Mouse (Mus musculus) heart, postnatal 0 days (tissue): Measurements from ENCODE around the gene Tex264. TPM values are rescaled to one million over a fixed set of nuclear protein-coding genes. Genes with fewer than 3 reads are reported as not detected.

ENCODE experiments used
- ATAC-seq: fragments of 200-750 bp; cut with Nextera tagmentation; 2 replicates; pipeline ENCODE4 v1.8.0; 2017; ENCODE audit warnings: low read depth, moderate number of reproducible peaks, moderate library complexity; ENCODE audit not compliant: insufficient read depth
- DNase-seq: peaks from one replicate; pipeline ENCODE4 v3.0.0-alpha.2; 2016; ENCODE audit warnings: low spot score
- H3K27ac ChIP-seq: fragments of 300-500 bp; sonication (generic); 2 replicates; pipeline ENCODE4 v1.5.1; 2014; ENCODE audit warnings: low read depth, mild to moderate bottlenecking
- H3K27me3 ChIP-seq: fragments of 300-500 bp; sonication (generic); 2 replicates; pipeline ENCODE4 v1.6.1; 2014; ENCODE audit warnings: low read length, mixed read lengths; ENCODE audit not compliant: control insufficient read depth, insufficient read depth
- H3K36me3 ChIP-seq: fragments of 300-500 bp; sonication (generic); replicated peaks from 2 replicates; pipeline ENCODE4 v1.6.1; 2014; ENCODE audit warnings: low read length, mixed read lengths; ENCODE audit not compliant: control insufficient read depth, insufficient read depth
- H3K4me1 ChIP-seq: fragments of 300-500 bp; sonication (generic); 2 replicates; pipeline ENCODE4 v1.6.1; 2014; ENCODE audit warnings: antibody characterized with exemption; ENCODE audit not compliant: control insufficient read depth, insufficient read depth
- H3K4me2 ChIP-seq: fragments of 300-500 bp; sonication (generic); 2 replicates; pipeline ENCODE4 v1.6.1; 2014; ENCODE audit warnings: low read depth, mild to moderate bottlenecking, low read length, moderate library complexity
- H3K4me3 ChIP-seq: fragments of 300-500 bp; sonication (generic); 2 replicates; pipeline ENCODE4 v1.5.1; 2014; ENCODE audit warnings: low read depth, low read length
- H3K9ac ChIP-seq: fragments of 300-500 bp; sonication (generic); replicated peaks from 2 replicates; pipeline ENCODE4 v1.6.1; 2014; ENCODE audit warnings: low read depth, low read length, mixed read lengths
- H3K9me3 ChIP-seq: fragments of 300-500 bp; sonication (generic); replicated peaks from 2 replicates; pipeline ENCODE4 v1.6.1; 2016; ENCODE audit warnings: low read length; ENCODE audit not compliant: control insufficient read depth
- CTCF ChIP-seq: IDR thresholded peaks from 2 replicates; pipeline ENCODE4 v1.5.1; 2016; ENCODE audit warnings: antibody characterized with exemption, control low read depth, low read depth
- EP300 ChIP-seq: IDR thresholded peaks from 2 replicates; pipeline ENCODE4 v1.6.1; 2016; ENCODE audit warnings: antibody characterized with exemption, low read depth
- WGBS: fragments of 180-500 bp; shearing (Covaris S2); extraction: QIAGEN DNeasy Blood & Tissue Kit; methylation state at CpG from one replicate; pipeline ENCODE4 v1.1.7; 2014; 5-methylcytosine and 5-hydroxymethylcytosine counted together
- polyA plus RNA-seq: library from polyadenylated mRNA; unstranded; fragments of >200 nt; fragmentation: Nextera tagmentation; extraction: Ambion mirVana; gene quantifications from 2 replicates; pipeline ENCODE4 v1.2.1, GENCODE M21; 2015
- total RNA-seq: library from RNA; depleted of rRNA; stranded (reverse); fragments of >200 nt; gene quantifications from 2 replicates; pipeline ENCODE4 v1.2.3, GENCODE M21; 2014; ENCODE audit warnings: low replicate concordance

The Tex264 gene
- total and polyA plus RNA-seq, 2 experiments from 2014 or later, result 30.9 to 44.6 TPM

DNA sequence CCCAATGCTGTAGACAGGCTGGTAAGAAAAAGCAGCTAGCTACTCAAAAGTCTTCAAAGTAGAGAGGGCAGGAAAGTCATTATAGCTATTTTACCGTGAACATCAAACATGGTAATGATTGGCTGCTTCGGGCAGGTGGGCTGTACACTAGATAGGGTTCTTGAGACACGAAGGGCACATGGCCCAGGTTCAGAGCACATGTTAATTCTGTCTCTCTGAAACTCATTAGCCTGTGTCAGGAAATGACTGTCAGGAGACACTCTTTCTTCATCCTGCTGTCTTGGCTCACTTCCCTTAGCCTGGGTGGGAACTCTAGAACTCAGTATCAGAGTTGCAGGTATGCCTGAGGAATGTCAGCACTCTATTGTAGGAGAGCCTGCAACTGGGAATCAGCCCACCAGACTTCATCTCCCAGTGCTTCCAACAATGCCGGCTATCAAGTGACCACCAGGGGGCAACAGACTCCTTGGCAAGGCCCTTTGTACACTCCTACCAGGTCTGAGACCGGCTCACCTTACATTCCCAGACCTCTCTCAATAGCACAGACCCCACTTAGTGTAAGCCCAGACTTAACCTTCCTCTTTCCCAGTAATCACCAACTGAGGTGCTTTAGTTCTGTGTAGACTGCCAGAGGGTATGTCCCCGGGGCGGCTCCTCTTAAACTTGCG is 1.4 kb upstream of the Tex264 start:
- Histone ChIP-seq H3K4me2 (peak overlapping the region; percentile 26), H3K27ac (no peak overlapping the region), H3K36me3 (no peaks in the 10 kb centered on the region), H3K9ac (no peak overlapping the region), H3K27me3 (no peaks in the 10 kb centered on the region), H3K4me3 (no peak overlapping the region), H3K9me3 (no peaks in the 10 kb centered on the region), H3K4me1 (0 out of 2 replicates have a peak, but pooled peaks cover 8% of the 10 kb centered on the region)
- DNase-seq (peak; percentile 77), ATAC-seq (peak; percentile 57)
- TF ChIP-seq EP300 (no peak), CTCF (peak; percentile 83)
- WGBS, result 28% methylated on average over 8 of the region's 8 CpGs

DNA sequence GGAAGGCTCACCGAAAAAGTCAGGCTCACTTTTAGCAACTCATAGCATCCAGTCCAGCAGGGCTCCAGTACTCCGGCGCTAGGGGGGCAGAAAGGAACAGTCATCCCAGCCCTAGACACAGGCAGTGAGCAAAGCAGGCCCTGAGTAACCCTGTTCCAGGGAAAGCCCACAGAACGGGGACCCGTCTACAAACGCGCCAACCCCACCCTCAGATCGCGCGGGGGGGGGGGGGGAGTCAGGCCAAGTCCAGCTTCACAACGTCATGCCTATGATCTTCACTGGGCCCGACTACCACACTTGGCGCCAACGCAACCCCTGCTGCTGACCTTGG is 844 bp downstream of the Tex264 start:
- Histone ChIP-seq H3K4me3 (peak overlapping the region; percentile 88), H3K27ac (peak overlapping the region; percentile 75), H3K9ac (peak overlapping the region; percentile 76), H3K4me2 (peak overlapping the region; percentile 93), H3K9me3 (no peaks in the 10 kb centered on the region), H3K36me3 (peaks cover 14% of the 10 kb centered on the region), H3K4me1 (0 out of 2 replicates have a peak, but pooled peaks cover 8% of the 10 kb centered on the region), H3K27me3 (no peaks in the 10 kb centered on the region)
- no peak for DNase-seq
- ATAC-seq, result peak; percentile 22
- TF ChIP-seq CTCF (no peak), EP300 (no peak)
- 3% methylated on average over 13 of the region's 14 CpGs for WGBS

DNA sequence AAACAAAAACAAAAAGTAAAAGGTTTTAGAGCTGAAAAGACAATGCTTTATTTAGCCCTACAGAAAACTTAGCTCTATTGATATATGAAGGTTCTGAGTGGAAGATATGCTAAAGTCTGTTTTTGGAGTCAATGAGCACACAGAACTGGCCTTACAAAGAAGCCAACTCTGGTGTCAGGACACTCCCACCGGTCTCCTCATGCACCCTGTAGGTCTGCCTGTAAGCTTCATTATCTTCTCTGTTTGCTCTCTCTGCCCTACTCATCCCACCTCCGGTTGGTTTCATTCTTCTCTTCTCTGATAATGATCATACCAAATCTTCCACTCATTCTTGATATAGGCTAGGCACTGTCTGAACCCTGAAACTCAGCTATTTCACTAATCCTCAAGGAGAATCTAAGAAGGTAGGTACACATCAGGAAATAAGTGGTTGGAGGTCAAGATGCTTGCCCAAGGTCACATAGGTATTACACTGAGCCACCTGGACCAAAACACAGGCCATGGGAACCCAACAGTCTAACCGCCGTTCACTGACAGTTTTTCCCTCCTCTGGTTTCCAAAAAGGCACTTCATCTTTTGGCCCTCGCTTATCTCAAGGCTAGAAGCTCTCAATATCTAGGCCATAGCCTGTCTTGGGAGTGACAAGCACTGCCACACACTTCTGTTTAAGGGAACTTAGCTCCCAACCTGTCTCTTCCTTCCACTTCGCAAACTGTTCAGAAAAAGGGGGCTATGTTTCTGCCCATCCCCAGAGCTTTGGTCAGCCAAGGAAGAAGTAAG is 1.4 kb downstream of the Tex264 start:
- 63% methylated on average over 6 of the region's 6 CpGs for WGBS
- H3K4me1 ChIP-seq, result 0 out of 2 replicates have a peak, but pooled peaks cover 8% of the 10 kb centered on the region
- H3K4me3 ChIP-seq, result peak overlapping the region; percentile 88
- no peak for ATAC-seq
- no peak for DNase-seq
- TF ChIP-seq CTCF (no peak), EP300 (no peak)
- H3K4me2 ChIP-seq, result peak overlapping the region; percentile 93
- H3K27ac ChIP-seq, result peak overlapping the region; percentile 75; the same call in 1 of the 2 replicates
- H3K9ac ChIP-seq, result peak overlapping the region; percentile 76
- H3K9me3 ChIP-seq, result no peaks in the 10 kb centered on the region
- no peaks in the 10 kb centered on the region for H3K27me3 ChIP-seq
- H3K36me3 ChIP-seq, result peaks cover 20% of the 10 kb centered on the region

DNA sequence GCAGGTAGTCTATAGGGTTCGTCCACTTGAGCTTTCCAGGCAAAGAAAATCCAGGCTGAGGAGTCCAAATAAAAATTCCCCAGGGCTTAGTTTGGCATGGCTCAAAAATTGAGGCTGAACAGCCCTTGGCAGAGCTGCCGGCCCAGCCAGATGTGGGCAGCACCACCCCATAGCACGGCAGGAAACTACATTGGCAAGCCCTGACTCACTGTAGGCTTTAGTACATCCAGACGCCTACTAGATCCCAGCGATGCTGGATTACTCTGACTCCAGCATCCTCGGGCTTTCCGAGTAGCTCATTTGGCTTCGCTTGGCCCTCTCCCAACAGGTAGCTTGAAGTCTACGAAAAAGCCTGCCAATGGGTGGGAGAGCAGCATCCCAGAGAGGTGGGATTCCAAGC is 4.7 kb downstream of the Tex264 start:
- H3K9ac ChIP-seq, result no peak overlapping the region
- H3K27me3 ChIP-seq, result no peaks in the 10 kb centered on the region
- no peak for TF ChIP-seq EP300
- no peak for TF ChIP-seq CTCF
- H3K4me1 ChIP-seq, result 0 out of 2 replicates have a peak, but pooled peaks cover 8% of the 10 kb centered on the region
- no peak overlapping the region for H3K27ac ChIP-seq
- ATAC-seq (no peak), DNase-seq (no peak)
- peaks cover 35% of the 10 kb centered on the region for H3K36me3 ChIP-seq
- WGBS, result 83% methylated on average over 9 of the region's 9 CpGs
- H3K4me2 ChIP-seq, result no peak overlapping the region
- H3K9me3 ChIP-seq, result no peaks in the 10 kb centered on the region
- no peak overlapping the region for H3K4me3 ChIP-seq

DNA sequence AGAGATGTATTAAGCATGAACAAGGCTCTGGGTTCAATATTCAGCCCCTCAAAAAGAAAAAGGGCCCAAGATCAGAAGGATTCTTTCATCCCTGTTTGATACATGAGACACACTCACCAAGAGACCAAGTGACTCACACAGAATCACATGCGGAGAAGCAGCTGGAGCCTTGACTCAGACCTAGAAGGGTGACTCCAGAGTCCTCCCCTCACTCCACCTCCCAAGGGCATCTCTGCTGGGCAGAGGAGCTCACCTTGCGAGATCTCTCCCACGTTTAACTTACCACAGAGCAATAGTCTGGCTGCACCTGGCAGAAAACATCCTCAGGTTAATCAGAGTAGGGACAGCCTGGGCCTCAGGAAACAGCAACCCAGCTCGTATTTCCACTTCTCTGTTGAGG is 7.5 kb downstream of the Tex264 start:
- Histone ChIP-seq H3K9ac (no peak overlapping the region), H3K4me1 (no peaks in the 10 kb centered on the region), H3K9me3 (no peaks in the 10 kb centered on the region), H3K27me3 (no peaks in the 10 kb centered on the region), H3K27ac (no peak overlapping the region), H3K4me3 (no peak overlapping the region), H3K4me2 (no peak overlapping the region), H3K36me3 (peaks cover 47% of the 10 kb centered on the region)
- WGBS, result 72% methylated on average over 4 of the region's 4 CpGs
- DNase-seq (no peak), ATAC-seq (no peak)
- TF ChIP-seq CTCF, result no peak
- TF ChIP-seq EP300, result no peak
